Mouse (Mus musculus): Measurements from ENCODE around the gene Tceal5.

The Tceal5 gene

DNA sequence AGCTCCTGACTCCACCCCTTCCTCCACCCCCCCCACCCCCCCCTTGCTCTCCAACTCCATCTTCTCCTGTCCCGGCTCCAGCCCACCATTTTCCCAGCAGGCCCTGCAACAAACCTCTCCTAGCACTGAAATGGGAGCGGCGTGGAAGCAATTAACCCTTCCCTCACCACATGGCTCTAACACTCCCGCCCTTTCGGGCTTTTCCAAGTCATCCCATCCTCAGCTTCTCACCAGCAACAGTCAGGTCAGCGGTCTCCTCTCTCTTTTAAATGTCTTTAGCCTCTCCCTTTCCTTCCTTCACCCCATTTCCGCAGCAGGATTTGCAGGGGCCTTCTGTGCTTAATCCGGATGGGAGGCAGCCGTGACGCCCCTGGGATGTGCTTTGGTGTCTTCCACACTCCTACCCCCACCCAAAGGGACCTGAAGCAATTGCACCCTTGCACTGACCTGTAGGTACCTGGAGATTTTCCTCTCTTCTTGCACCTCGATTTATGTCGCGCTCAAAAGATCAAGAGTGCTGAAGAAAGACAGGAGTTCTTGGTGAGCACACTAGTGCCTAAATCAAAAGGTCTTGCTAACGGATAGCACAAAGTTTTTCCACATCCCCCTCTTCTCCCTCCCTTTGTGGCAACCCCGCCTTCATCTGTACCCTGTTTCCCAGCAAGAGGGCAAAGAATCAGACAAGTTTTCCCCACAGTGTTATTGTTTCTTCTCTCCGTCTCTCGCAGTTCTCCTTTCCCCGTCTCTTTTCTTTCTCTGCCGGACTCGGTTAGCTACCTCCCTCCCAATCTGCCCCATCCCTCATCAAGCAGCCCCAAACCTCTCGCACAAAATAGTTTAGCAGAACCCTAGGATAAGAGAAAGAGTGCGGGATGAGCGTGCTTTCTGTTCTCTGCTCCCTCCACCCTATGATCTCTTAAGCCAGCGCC, 32.2 kb downstream of the Tceal5 start:
- DNase-seq (ENCODE audit: low spot score): peak; percentile 63

DNA sequence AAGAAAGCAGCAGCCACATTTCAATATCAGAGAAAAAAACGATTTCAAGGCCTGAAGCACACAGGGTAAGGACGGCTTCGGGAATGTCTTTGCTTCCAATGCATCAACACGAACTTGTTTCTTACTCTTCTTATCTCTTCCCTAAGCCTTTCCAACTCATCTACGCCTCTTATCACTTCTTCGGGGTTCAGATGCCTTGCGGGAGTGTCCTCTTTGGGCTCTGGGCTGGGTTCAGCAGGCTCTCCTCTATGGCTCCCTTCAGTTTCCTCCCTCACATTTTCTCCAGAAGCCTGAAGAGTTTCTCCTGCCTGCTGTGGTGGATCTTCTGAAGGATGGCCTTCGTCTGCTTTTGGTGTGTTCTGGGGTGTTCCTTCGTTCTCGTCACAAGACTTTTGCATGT, 33.1 kb downstream of the Tceal5 start:
- no peak for DNase-seq (ENCODE audit: low spot score)

Data from lung, postnatal 25 days (tissue).